Mouse (Mus musculus): ENCODE data around the gene Ms4a13.
"Not testable (repeated sequence)": the region's sequence is repeated elsewhere in the genome, so short reads cannot be mapped to it uniquely, and the experiment has no call there.

- TF ChIP-seq CTCF (IDR thresholded peaks at IDR 0.05); POLR2A (IDR thresholded peaks at IDR 0.05; ENCODE audit: insufficient read depth, low read depth, low read length); EP300 (IDR thresholded peaks at IDR 0.05; ENCODE audit: insufficient read depth, low read depth, low read length): not testable (repeated sequence)
Measured at GRCm38 (mm10) chr19:11157890-11158289, 38.6 kb downstream of the Ms4a13 start.

Measured in heart, adult 2 months (tissue).